Mouse (Mus musculus) induced T-regulatory cell, adult 2 months (primary cell): ENCODE measurements around the gene Olfr1186.
"Not testable (repeated sequence)": the region's sequence is repeated elsewhere in the genome, so short reads cannot be mapped to it uniquely, and the experiment has no call there.

Experiments used
- DNase-seq: peaks from one replicate; pipeline ENCODE4 v3.0.0-alpha.2; 2012; ENCODE audit warnings: low read depth

Gene Olfr1186

GRCm38 (mm10) chr2:88518251-88518650, at the start of gene Olfr1186:
Gene Olfr1186, plus strand, starts transcription at chr2:88518551.
- no peak for DNase-seq

- no peak for DNase-seq
Measured at GRCm38 (mm10) chr2:88483298-88483697, 35.1 kb upstream of the Olfr1186 start, which contains the start of gene Olfr1184. Gene Olfr1184, plus strand, starts transcription at chr2:88483598.

- no peak for DNase-seq
Measured at GRCm38 (mm10) chr2:88493020-88493419, 25.3 kb upstream of the Olfr1186 start, which contains the start of gene Olfr1185-ps1. Gene Olfr1185-ps1, plus strand, starts transcription at chr2:88493320.

- no peak for DNase-seq
Measured at GRCm38 (mm10) chr2:88525720-88526119, 7.4 kb downstream of the Olfr1186 start.

- no peak for DNase-seq
Measured at GRCm38 (mm10) chr2:88556635-88557034, 38.3 kb downstream of the Olfr1186 start, which contains the start of gene Olfr1188. Gene Olfr1188, plus strand, starts transcription at chr2:88556935.

GRCm38 (mm10) chr2:88572696-88573095, 54.3 kb downstream of the Olfr1186 start:
- DNase-seq, result not testable (repeated sequence)
